Mouse (Mus musculus): Measurements from ENCODE around the gene Gm4131. TPM values are rescaled to one million over a fixed set of nuclear protein-coding genes. Genes with fewer than 3 reads are reported as not detected.

The Gm4131 gene
- total and polyA plus RNA-seq, 2 experiments, result not detected

DNA sequence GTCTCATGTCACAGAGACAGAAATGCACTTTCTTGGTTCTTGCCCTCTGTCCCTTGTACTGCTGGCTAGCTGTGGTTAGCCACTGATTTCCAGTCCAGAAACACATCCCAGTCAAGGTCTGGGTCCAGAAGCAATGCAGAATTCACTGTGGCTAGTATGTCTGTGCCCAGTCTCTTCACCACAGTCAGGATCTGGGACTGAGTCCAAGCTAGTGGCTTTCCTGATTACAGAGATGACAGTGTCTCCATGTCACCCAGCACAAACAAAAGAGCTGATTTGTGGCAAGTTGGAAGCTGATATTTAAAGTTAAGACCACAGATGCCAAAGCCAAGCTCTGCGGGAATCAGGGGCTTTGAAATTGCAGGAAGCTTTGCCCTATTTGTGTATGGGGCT is 150.0 kb downstream of the Gm4131 start:
- TF ChIP-seq CTCF (IDR thresholded peaks at IDR 0.05; ENCODE audit: low read depth, low read length) (no peak), POLR2A (IDR thresholded peaks at IDR 0.05; ENCODE audit: extremely low read depth, insufficient read depth, low read length) (no peak)
- Histone ChIP-seq H3K36me3 (ENCODE audit: control insufficient read depth, insufficient read depth, low read length) (no peaks in the 10 kb centered on the region), H3K4me1 (ENCODE audit: control insufficient read depth, insufficient read depth, low read length) (no peaks in the 10 kb centered on the region), H3K27ac (replicated peaks; ENCODE audit: insufficient read depth, low read depth, low read length) (no peak overlapping the region), H3K27me3 (ENCODE audit: control insufficient read depth, insufficient read depth, low read length) (no peaks in the 10 kb centered on the region), H3K9ac (ENCODE audit: low read depth, low read length) (no peak overlapping the region), H3K4me3 (ENCODE audit: insufficient read depth, low read depth, low read length) (no peak overlapping the region), H3K79me2 (ENCODE audit: control insufficient read depth, insufficient read depth, low read length) (no peaks in the 10 kb centered on the region)
- DNase-seq (ENCODE audit: extremely low read depth, low read depth, low spot score), result peak; percentile 12
- 6% methylated on average over 1 of the region's 1 CpGs for WGBS

GRCm38 (mm10) chr14:62416007-62416741 is 150.5 kb downstream of the Gm4131 start:
- TF ChIP-seq CTCF (IDR thresholded peaks at IDR 0.05; ENCODE audit: low read depth, low read length) (no peak), POLR2A (IDR thresholded peaks at IDR 0.05; ENCODE audit: extremely low read depth, insufficient read depth, low read length) (no peak)
- DNase-seq (ENCODE audit: extremely low read depth, low read depth, low spot score), result no peak
- Histone ChIP-seq H3K36me3 (ENCODE audit: control insufficient read depth, insufficient read depth, low read length) (no peaks in the 10 kb centered on the region), H3K27ac (replicated peaks; ENCODE audit: insufficient read depth, low read depth, low read length) (no peak overlapping the region), H3K9ac (ENCODE audit: low read depth, low read length) (no peak overlapping the region), H3K4me3 (ENCODE audit: insufficient read depth, low read depth, low read length) (no peak overlapping the region), H3K79me2 (ENCODE audit: control insufficient read depth, insufficient read depth, low read length) (no peaks in the 10 kb centered on the region), H3K4me1 (ENCODE audit: control insufficient read depth, insufficient read depth, low read length) (no peaks in the 10 kb centered on the region), H3K27me3 (ENCODE audit: control insufficient read depth, insufficient read depth, low read length) (no peaks in the 10 kb centered on the region)
- 87% methylated on average over 7 of the region's 7 CpGs for WGBS

Other genes starting within 250 kb of the Gm4131 start
- not detected in 2 replicates for gene Gucy1b2, start 110.6 kb downstream of the Gm4131 start, total RNA-seq (2014; rRNA removed)
- not detected in 2 replicates for gene Gucy1b2, start 110.6 kb downstream of the Gm4131 start, polyA plus RNA-seq (2012; rRNA removed)
- 3.6 and 4.2 TPM in 2 replicates for gene Fam124a, start 11.2 kb downstream of the Gm4131 start, total RNA-seq (2014; rRNA removed)
- 4.7 and 9.8 TPM in 2 replicates for gene Fam124a, start 11.2 kb downstream of the Gm4131 start, polyA plus RNA-seq (2012; rRNA removed)
- gene Serpine3, start 96.7 kb upstream of the Gm4131 start, total RNA-seq (2014; rRNA removed), result 0.07 and 0.09 TPM in 2 replicates
- gene Serpine3, start 96.7 kb upstream of the Gm4131 start, polyA plus RNA-seq (2012; rRNA removed), result 0.06 TPM in 1 of 2 replicates, not detected in the other
- gene Ints6, start 194.2 kb upstream of the Gm4131 start, total RNA-seq (2014; rRNA removed), result 17.4 and 25.3 TPM in 2 replicates
- gene Ints6, start 194.2 kb upstream of the Gm4131 start, polyA plus RNA-seq (2012; rRNA removed), result 3.1 and 3.4 TPM in 2 replicates